Mouse (Mus musculus) hindbrain, postnatal 0 days (tissue): ENCODE data around the gene Panx3. TPM values are rescaled to one million over a fixed set of nuclear protein-coding genes. Genes with fewer than 3 reads are reported as not detected.

Experiments
- ATAC-seq: fragments of 200-750 bp; cut with Nextera tagmentation; 2 replicates; pipeline ENCODE4 v1.8.0; 2017; ENCODE audit warnings: mild to moderate bottlenecking, moderate TSS enrichment, moderate library complexity
- DNase-seq: peaks from one replicate; pipeline ENCODE4 v3.0.0-alpha.2; 2015; ENCODE audit warnings: low spot score
- H3K27ac ChIP-seq: fragments of 300-500 bp; sonication (generic); 2 replicates; pipeline ENCODE4 v1.5.1; 2014; ENCODE audit warnings: mild to moderate bottlenecking
- H3K27me3 ChIP-seq: fragments of 300-500 bp; sonication (generic); 2 replicates; pipeline ENCODE4 v1.6.1; 2014; ENCODE audit warnings: low read length, mixed read lengths; ENCODE audit not compliant: insufficient read depth
- H3K36me3 ChIP-seq: fragments of 300-500 bp; sonication (generic); 2 replicates; pipeline ENCODE4 v1.6.1; 2014; ENCODE audit warnings: low read length, mixed read lengths; ENCODE audit not compliant: insufficient read depth
- H3K4me1 ChIP-seq: fragments of 300-500 bp; sonication (generic); 2 replicates; pipeline ENCODE4 v1.6.1; 2014; ENCODE audit warnings: antibody characterized with exemption, low read length, mixed read lengths; ENCODE audit not compliant: insufficient read depth
- H3K4me2 ChIP-seq: fragments of 300-500 bp; sonication (generic); 2 replicates; pipeline ENCODE4 v1.6.1; 2014; ENCODE audit warnings: low read depth, mild to moderate bottlenecking, low read length, moderate library complexity, mixed read lengths
- H3K4me3 ChIP-seq: fragments of 300-500 bp; sonication (generic); 2 replicates; pipeline ENCODE4 v1.5.1; 2014; ENCODE audit warnings: low read length
- H3K9ac ChIP-seq: fragments of 300-500 bp; sonication (generic); replicated peaks from 2 replicates; pipeline ENCODE4 v1.6.1; 2014; ENCODE audit warnings: mild to moderate bottlenecking, low read length, moderate library complexity, mixed read lengths
- H3K9me3 ChIP-seq: fragments of 300-500 bp; sonication (generic); 2 replicates; pipeline ENCODE4 v1.6.1; 2016; ENCODE audit warnings: low read length, mixed read lengths
- CTCF ChIP-seq: IDR thresholded peaks from 2 replicates; pipeline ENCODE4 v1.5.1; 2016; ENCODE audit warnings: antibody characterized with exemption, control low read depth, low read depth
- WGBS: fragments of 180-500 bp; shearing (Covaris S2); extraction: QIAGEN DNeasy Blood & Tissue Kit; methylation state at CpG from one replicate; pipeline ENCODE4 v1.1.7; 2014; 5-methylcytosine and 5-hydroxymethylcytosine counted together
- polyA plus RNA-seq: library from polyadenylated mRNA; unstranded; fragments of >200 nt; fragmentation: Nextera tagmentation; extraction: Ambion mirVana; gene quantifications from 2 replicates; pipeline ENCODE4 v1.2.1, GENCODE M21; 2015
- total RNA-seq: library from RNA; depleted of rRNA; stranded (reverse); fragments of >200 nt; gene quantifications from 2 replicates; pipeline ENCODE4 v1.2.3, GENCODE M21; 2014

The Panx3 gene
- total and polyA plus RNA-seq, 2 experiments from 2014 or later, result 0.10 TPM; not detected in 1

DNA sequence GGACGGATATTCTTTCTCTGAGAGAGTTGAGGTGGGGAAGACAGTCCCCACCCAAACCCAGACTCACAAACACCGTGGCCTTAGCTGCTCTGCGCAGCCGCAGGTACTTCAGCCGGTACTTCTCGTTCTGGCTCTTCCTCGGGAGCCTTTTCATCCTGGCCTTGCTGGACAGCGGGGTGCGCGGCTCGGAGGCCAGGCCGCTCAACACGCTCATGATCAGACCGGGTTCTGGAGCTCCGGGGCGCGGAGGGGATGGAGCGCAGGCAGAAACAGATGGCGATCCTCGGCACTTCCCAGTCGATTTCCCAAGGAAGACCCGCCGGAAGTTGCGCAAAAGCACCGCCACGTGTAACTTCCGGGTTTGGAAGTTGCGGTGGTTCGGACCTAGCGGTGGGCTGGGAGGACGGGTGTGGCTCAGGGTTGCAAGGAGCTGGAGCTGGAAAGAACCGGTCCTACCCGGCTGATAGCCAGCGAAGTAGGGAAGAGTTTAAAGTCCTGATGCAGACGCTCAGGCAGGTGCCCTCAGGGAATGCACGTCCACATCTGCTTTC, 12.0 kb downstream of the Panx3 start, which contains the start of gene Tbrg1:
Tbrg1 (minus strand) TSS at position 382 of the 551 bp plus-strand sequence.
- Histone ChIP-seq H3K9ac (peak within 1 kb of the TSS; percentile 63), H3K4me3 (peak within 1 kb of the TSS; percentile 74), H3K4me2 (peak within 1 kb of the TSS; percentile 67), H3K27ac (peak within 1 kb of the TSS; percentile 70; the same call in 1 of the 2 replicates), H3K27me3 (no peaks in the 10 kb centered on the region), H3K36me3 (peaks cover 17% of the 10 kb centered on the region; the same call in 1 of the 2 replicates), H3K9me3 (no peaks in the 10 kb centered on the region), H3K4me1 (peaks cover 10% of the 10 kb centered on the region)
- no peak for TF ChIP-seq CTCF
- WGBS, result under 1% methylated on average over 36 of the region's 36 CpGs
- ATAC-seq, result peak; percentile 96
- DNase-seq, result peak; percentile 85

DNA sequence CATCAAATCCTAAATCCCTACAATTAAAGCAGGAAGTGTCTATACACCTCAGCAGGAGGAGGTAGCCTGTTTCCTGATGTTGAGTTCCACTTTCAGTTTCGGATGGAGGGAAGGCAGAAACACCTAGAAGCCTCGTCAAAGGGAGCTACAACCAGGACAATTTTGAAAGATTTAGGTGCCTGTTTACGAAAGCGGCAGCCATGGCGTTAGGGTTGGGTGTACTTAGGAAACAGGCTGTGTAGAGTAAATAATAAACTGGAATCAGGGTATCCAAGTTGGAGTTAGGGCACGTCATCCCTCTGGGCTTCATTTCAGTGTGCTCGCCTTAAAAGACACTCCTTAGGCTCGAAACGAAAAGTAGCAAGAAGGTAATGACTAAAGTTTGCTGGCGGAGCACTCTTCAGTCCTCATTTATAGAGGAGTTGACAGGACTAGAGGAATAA, 12.6 kb downstream of the Panx3 start:
- Histone ChIP-seq H3K9me3 (no peaks in the 10 kb centered on the region), H3K4me2 (peak overlapping the region; percentile 67), H3K36me3 (peaks cover 19% of the 10 kb centered on the region; the same call in 1 of the 2 replicates), H3K4me3 (peak overlapping the region; percentile 74), H3K9ac (peak overlapping the region; percentile 63), H3K27me3 (no peaks in the 10 kb centered on the region), H3K4me1 (peaks cover 10% of the 10 kb centered on the region), H3K27ac (peak overlapping the region; percentile 70; the same call in 1 of the 2 replicates)
- ATAC-seq, result peak; percentile 44
- TF ChIP-seq CTCF, result no peak
- DNase-seq, result no peak
- WGBS, result 3% methylated on average over 10 of the region's 10 CpGs

DNA sequence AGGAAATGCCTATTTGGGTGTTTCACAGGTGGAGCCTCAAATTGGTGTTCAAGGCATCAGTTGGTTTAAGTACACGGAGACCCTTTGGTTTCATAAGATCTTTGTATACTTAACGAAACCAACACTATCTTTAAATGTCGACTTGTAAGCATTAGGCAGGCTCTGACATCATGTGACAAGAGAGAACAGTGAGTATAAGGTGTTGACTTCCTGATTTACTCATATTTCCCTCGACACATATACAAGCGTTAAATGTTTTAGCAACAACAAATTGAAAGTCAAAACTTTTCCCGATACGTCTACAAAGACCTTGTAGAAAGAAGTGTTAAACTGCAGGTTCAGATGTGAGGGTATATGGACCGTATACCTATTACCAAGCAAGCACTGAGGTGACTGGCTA, 13.1 kb downstream of the Panx3 start:
- WGBS, result 73% methylated on average over 8 of the region's 8 CpGs
- no peak for DNase-seq
- H3K27ac ChIP-seq, result no peak overlapping the region
- ATAC-seq, result no peak
- H3K4me2 ChIP-seq, result peak overlapping the region; percentile 67
- peaks cover 10% of the 10 kb centered on the region for H3K4me1 ChIP-seq
- TF ChIP-seq CTCF, result no peak
- no peaks in the 10 kb centered on the region for H3K27me3 ChIP-seq
- no peaks in the 10 kb centered on the region for H3K9me3 ChIP-seq
- peaks cover 24% of the 10 kb centered on the region; the same call in 1 of the 2 replicates for H3K36me3 ChIP-seq
- peak overlapping the region; percentile 74 for H3K4me3 ChIP-seq
- H3K9ac ChIP-seq, result peak overlapping the region; percentile 63

DNA sequence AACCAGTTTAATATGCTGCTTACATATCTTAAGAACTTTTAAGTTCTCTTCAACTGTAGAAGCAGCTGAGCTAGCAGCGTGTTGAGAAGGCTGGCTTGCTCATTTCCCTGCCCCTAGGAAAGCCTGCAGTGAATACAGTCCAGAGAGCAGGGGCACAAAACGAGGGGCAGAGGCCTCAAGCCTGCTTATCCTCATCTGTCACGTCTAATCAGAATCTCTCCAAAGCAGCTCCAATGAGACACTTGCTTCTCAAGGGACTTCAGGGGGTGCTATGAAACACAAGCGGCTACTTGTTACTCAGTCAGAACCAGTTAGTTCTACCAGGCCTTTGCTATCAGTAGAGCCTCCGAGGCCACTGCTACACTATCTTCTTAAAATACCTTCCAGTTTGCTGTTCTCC, 15.2 kb downstream of the Panx3 start:
- ATAC-seq (no peak), DNase-seq (no peak)
- 93% methylated on average over 5 of the region's 5 CpGs for WGBS
- no peak overlapping the region for H3K4me2 ChIP-seq
- TF ChIP-seq CTCF, result no peak
- H3K27me3 ChIP-seq, result no peaks in the 10 kb centered on the region
- no peaks in the 10 kb centered on the region for H3K9me3 ChIP-seq
- H3K36me3 ChIP-seq, result peaks cover 45% of the 10 kb centered on the region
- H3K4me3 ChIP-seq, result no peak overlapping the region
- H3K9ac ChIP-seq, result no peak overlapping the region
- no peak overlapping the region for H3K27ac ChIP-seq
- peaks cover 10% of the 10 kb centered on the region for H3K4me1 ChIP-seq

DNA sequence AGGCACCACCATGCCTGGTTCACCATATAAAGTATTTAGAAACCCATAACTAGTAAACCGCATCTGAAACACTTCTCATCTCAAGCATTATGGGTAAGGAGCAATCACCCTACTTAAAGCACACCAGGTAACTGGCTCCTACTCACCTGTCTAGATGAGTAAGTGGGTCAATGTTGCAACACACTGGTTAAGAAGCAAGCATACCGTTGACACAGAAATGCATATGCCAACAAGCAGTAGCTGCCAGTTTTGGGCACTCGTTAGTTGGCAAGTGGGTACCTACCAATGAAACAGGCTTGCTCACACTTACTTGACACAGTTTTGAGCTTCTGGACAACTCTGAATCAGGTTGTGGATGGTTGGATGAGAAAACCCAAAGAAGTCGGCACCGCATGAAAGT, 18.4 kb downstream of the Panx3 start:
- no peak for TF ChIP-seq CTCF
- no peak overlapping the region for H3K9ac ChIP-seq
- H3K4me2 ChIP-seq, result no peak overlapping the region
- ATAC-seq, result no peak
- DNase-seq, result no peak
- WGBS, result 96% methylated on average over 5 of the region's 5 CpGs
- H3K36me3 ChIP-seq, result peaks cover 56% of the 10 kb centered on the region
- no peaks in the 10 kb centered on the region for H3K4me1 ChIP-seq
- H3K9me3 ChIP-seq, result no peaks in the 10 kb centered on the region
- H3K27ac ChIP-seq, result no peak overlapping the region
- H3K4me3 ChIP-seq, result no peak overlapping the region
- no peaks in the 10 kb centered on the region for H3K27me3 ChIP-seq

DNA sequence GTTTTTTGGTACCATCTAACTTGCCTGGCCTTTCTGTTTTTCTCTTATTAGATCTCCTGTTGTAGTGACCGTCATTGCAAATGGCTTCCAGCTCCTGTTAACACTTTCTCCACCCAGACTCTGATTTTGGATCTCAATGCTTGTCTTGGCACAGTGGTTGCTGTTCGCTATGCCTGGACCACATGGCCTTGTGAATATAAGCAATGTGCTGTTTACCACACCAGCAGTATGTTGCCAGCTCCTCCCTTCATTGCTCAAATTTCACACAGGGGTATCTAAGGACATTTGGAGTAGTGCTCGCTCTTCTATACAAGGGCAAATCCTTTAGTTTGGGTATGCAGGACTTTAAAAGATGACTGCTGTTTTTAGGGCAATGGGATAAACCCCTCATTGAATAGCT, 22.8 kb downstream of the Panx3 start:
- Histone ChIP-seq H3K4me3 (no peak overlapping the region), H3K27me3 (no peaks in the 10 kb centered on the region), H3K36me3 (peaks cover 35% of the 10 kb centered on the region), H3K27ac (no peak overlapping the region), H3K9ac (no peak overlapping the region), H3K9me3 (no peaks in the 10 kb centered on the region), H3K4me1 (no peaks in the 10 kb centered on the region), H3K4me2 (no peak overlapping the region)
- no peak for ATAC-seq
- no peak for DNase-seq
- 89% methylated on average over 3 of the region's 3 CpGs for WGBS
- TF ChIP-seq CTCF, result no peak

DNA sequence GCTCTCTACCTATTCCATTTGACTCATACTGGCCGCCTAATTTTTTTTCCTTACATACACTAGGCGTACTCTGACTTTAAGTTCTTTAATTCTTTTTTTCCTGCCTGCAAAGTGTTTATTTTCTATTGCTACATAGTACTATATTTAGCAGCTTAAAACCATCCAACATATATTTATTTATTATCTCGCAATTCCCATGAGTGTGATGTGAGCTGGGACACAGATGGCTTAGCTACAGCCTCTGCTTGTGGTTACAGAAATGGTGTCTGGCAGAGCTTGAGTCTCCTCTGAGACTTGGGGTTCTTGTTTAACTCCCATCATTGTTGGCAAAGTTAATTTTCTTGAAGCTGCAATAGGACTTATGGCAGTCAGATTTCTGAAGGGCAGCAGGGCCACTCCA, 30.3 kb downstream of the Panx3 start:
- no peaks in the 10 kb centered on the region for H3K27me3 ChIP-seq
- H3K4me3 ChIP-seq, result no peak overlapping the region
- 84% methylated on average over 3 of the region's 3 CpGs for WGBS
- no peak for TF ChIP-seq CTCF
- no peaks in the 10 kb centered on the region for H3K36me3 ChIP-seq
- H3K27ac ChIP-seq, result no peak overlapping the region
- H3K4me2 ChIP-seq, result no peak overlapping the region
- H3K4me1 ChIP-seq, result no peaks in the 10 kb centered on the region
- H3K9me3 ChIP-seq, result no peaks in the 10 kb centered on the region
- no peak overlapping the region for H3K9ac ChIP-seq
- DNase-seq (no peak), ATAC-seq (no peak)
